Mouse (Mus musculus): ENCODE results near the gene Sprr3. TPM values are rescaled to one million over a fixed set of nuclear protein-coding genes. Genes with fewer than 3 reads are reported as not detected.

Sprr3 gene
- polyA plus RNA-seq, 1 experiment = not detected

GRCm38 (mm10) chr3:92455151-92455550 is 3.4 kb downstream of the Sprr3 start:
- no peaks in the 10 kb centered on the region for H3K27me3 ChIP-seq (replicated peaks)
- no peaks in the 10 kb centered on the region for H3K9me3 ChIP-seq
- H3K4me3 ChIP-seq (replicated peaks) = no peak overlapping the region
- TF ChIP-seq GATA1 (IDR thresholded peaks at IDR 0.05; ENCODE audit: borderline replicate concordance, low read length) = no peak
- no peak for TF ChIP-seq FLI1 (IDR thresholded peaks at IDR 0.05; ENCODE audit: low read length)
- no peaks in the 10 kb centered on the region for H3K36me3 ChIP-seq (replicated peaks; ENCODE audit: low read length)
- H3K4me1 ChIP-seq = no peaks in the 10 kb centered on the region

GRCm38 (mm10) chr3:92440177-92440576 is 18.3 kb downstream of the Sprr3 start:
- no peaks in the 10 kb centered on the region for H3K36me3 ChIP-seq (replicated peaks; ENCODE audit: low read length)
- no peak overlapping the region for H3K4me3 ChIP-seq (replicated peaks)
- no peaks in the 10 kb centered on the region for H3K4me1 ChIP-seq

GRCm38 (mm10) chr3:92438689-92439088 is 19.8 kb downstream of the Sprr3 start, which contains the start of gene Sprr1b:
Sprr1b (minus strand) TSS chr3:92438789.
- Histone ChIP-seq H3K4me3 (replicated peaks) (no peak within 1 kb of the TSS), H3K9me3 (no peaks in the 10 kb centered on the region), H3K4me1 (no peaks in the 10 kb centered on the region), H3K27me3 (replicated peaks) (no peaks in the 10 kb centered on the region), H3K36me3 (replicated peaks; ENCODE audit: low read length) (no peaks in the 10 kb centered on the region)
- no peak for TF ChIP-seq FLI1 (IDR thresholded peaks at IDR 0.05; ENCODE audit: low read length)
- no peak for TF ChIP-seq GATA1 (IDR thresholded peaks at IDR 0.05; ENCODE audit: borderline replicate concordance, low read length)

More at GRCm38 (mm10) chr3:92440177-92440576, 18.3 kb downstream of the Sprr3 start:
- TF ChIP-seq FLI1 (IDR thresholded peaks at IDR 0.05; ENCODE audit: low read length) (no peak), GATA1 (IDR thresholded peaks at IDR 0.05; ENCODE audit: borderline replicate concordance, low read length) (no peak)
- Histone ChIP-seq H3K9me3 (no peaks in the 10 kb centered on the region), H3K27me3 (replicated peaks) (no peaks in the 10 kb centered on the region)

- H3K4me3 ChIP-seq (replicated peaks) = no peak within 1 kb of the TSS
- TF ChIP-seq FLI1 (IDR thresholded peaks at IDR 0.05; ENCODE audit: low read length) (no peak), GATA1 (IDR thresholded peaks at IDR 0.05; ENCODE audit: borderline replicate concordance, low read length) (no peak)
- peaks cover 9% of the 10 kb centered on the region; the same call in 1 of the 2 replicates for H3K9me3 ChIP-seq
- H3K36me3 ChIP-seq (replicated peaks; ENCODE audit: low read length) = no peaks in the 10 kb centered on the region
- H3K27me3 ChIP-seq (replicated peaks) = no peaks in the 10 kb centered on the region
- H3K4me1 ChIP-seq = no peaks in the 10 kb centered on the region
These were observed 26.2 kb downstream of the Sprr3 start, which contains the start of gene Sprr2k for GRCm38 (mm10) chr3:92432282-92432681. Sprr2k (plus strand) TSS chr3:92432582.

GRCm38 (mm10) chr3:92429323-92429722 is 29.2 kb downstream of the Sprr3 start, which contains the start of gene Gm9774:
Gm9774 (minus strand) TSS chr3:92429423.
- Histone ChIP-seq H3K9me3 (peaks cover 9% of the 10 kb centered on the region; the same call in 1 of the 2 replicates), H3K4me3 (replicated peaks) (no peak within 1 kb of the TSS), H3K27me3 (replicated peaks) (no peaks in the 10 kb centered on the region), H3K4me1 (no peaks in the 10 kb centered on the region), H3K36me3 (replicated peaks; ENCODE audit: low read length) (no peaks in the 10 kb centered on the region)
- TF ChIP-seq FLI1 (IDR thresholded peaks at IDR 0.05; ENCODE audit: low read length) (no peak), GATA1 (IDR thresholded peaks at IDR 0.05; ENCODE audit: borderline replicate concordance, low read length) (no peak)

- Histone ChIP-seq H3K4me3 (replicated peaks) (no peak within 1 kb of the TSS), H3K27me3 (replicated peaks) (no peaks in the 10 kb centered on the region), H3K9me3 (no peaks in the 10 kb centered on the region), H3K36me3 (replicated peaks; ENCODE audit: low read length) (no peaks in the 10 kb centered on the region), H3K4me1 (no peaks in the 10 kb centered on the region)
- TF ChIP-seq GATA1 (IDR thresholded peaks at IDR 0.05; ENCODE audit: borderline replicate concordance, low read length) (no peak), FLI1 (IDR thresholded peaks at IDR 0.05; ENCODE audit: low read length) (no peak)
These were observed 40.7 kb downstream of the Sprr3 start, which contains the start of gene Sprr2j-ps for GRCm38 (mm10) chr3:92417782-92418181. Sprr2j-ps (plus strand) TSS chr3:92418082.

- Histone ChIP-seq H3K4me1 (no peaks in the 10 kb centered on the region), H3K4me3 (replicated peaks) (no peak within 1 kb of the TSS), H3K9me3 (peaks cover 4% of the 10 kb centered on the region; the same call in 1 of the 2 replicates), H3K36me3 (replicated peaks; ENCODE audit: low read length) (no peaks in the 10 kb centered on the region), H3K27me3 (replicated peaks) (no peaks in the 10 kb centered on the region)
- no peak for TF ChIP-seq GATA1 (IDR thresholded peaks at IDR 0.05; ENCODE audit: borderline replicate concordance, low read length)
- TF ChIP-seq FLI1 (IDR thresholded peaks at IDR 0.05; ENCODE audit: low read length) = no peak
These were observed 50.8 kb downstream of the Sprr3 start, which contains the start of gene Sprr2i for GRCm38 (mm10) chr3:92407691-92408090. Sprr2i (plus strand) TSS chr3:92407991.

Other genes with a start within 250 kb of the Sprr3 start
- gene Sprr2a1, start 242.9 kb downstream of the Sprr3 start, polyA plus RNA-seq (2012; ENCODE audit: insufficient read depth, low replicate concordance) = not detected in 2 replicates
- not detected in 2 replicates for gene Sprr2a2, start 242.8 kb downstream of the Sprr3 start, polyA plus RNA-seq (2012; ENCODE audit: insufficient read depth, low replicate concordance)
- gene Sprr2a3, start 173.3 kb downstream of the Sprr3 start, polyA plus RNA-seq (2012; ENCODE audit: insufficient read depth, low replicate concordance) = not detected in 2 replicates
- gene Sprr2b, start 142.1 kb downstream of the Sprr3 start, polyA plus RNA-seq (2012; ENCODE audit: insufficient read depth, low replicate concordance) = not detected in 2 replicates
- gene Sprr2d, start 119.6 kb downstream of the Sprr3 start, polyA plus RNA-seq (2012; ENCODE audit: insufficient read depth, low replicate concordance) = not detected in 2 replicates
- not detected in 2 replicates for gene Sprr2e, start 106.6 kb downstream of the Sprr3 start, polyA plus RNA-seq (2012; ENCODE audit: insufficient read depth, low replicate concordance)
- not detected in 2 replicates for gene Sprr2f, start 93.5 kb downstream of the Sprr3 start, polyA plus RNA-seq (2012; ENCODE audit: insufficient read depth, low replicate concordance)
- not detected in 2 replicates for gene Sprr2h, start 73.0 kb downstream of the Sprr3 start, polyA plus RNA-seq (2012; ENCODE audit: insufficient read depth, low replicate concordance)
- gene Sprr2i, start 50.7 kb downstream of the Sprr3 start, polyA plus RNA-seq (2012; ENCODE audit: insufficient read depth, low replicate concordance) = not detected in 2 replicates
- gene Sprr2j-ps, start 40.6 kb downstream of the Sprr3 start, polyA plus RNA-seq (2012; ENCODE audit: insufficient read depth, low replicate concordance) = not detected in 2 replicates
- gene Gm9774, start 29.3 kb downstream of the Sprr3 start, polyA plus RNA-seq (2012; ENCODE audit: insufficient read depth, low replicate concordance) = 10.6 and 37.8 TPM in 2 replicates
- gene Sprr2k, start 26.1 kb downstream of the Sprr3 start, polyA plus RNA-seq (2012; ENCODE audit: insufficient read depth, low replicate concordance) = not detected in 2 replicates
- gene Sprr1b, start 19.9 kb downstream of the Sprr3 start, polyA plus RNA-seq (2012; ENCODE audit: insufficient read depth, low replicate concordance) = not detected in 2 replicates
- not detected in 2 replicates for gene Sprr1a, start 27.2 kb upstream of the Sprr3 start, polyA plus RNA-seq (2012; ENCODE audit: insufficient read depth, low replicate concordance)
- gene Sprr4, start 41.8 kb upstream of the Sprr3 start, polyA plus RNA-seq (2012; ENCODE audit: insufficient read depth, low replicate concordance) = not detected in 2 replicates
- gene 2310046K23Rik, start 75.8 kb upstream of the Sprr3 start, polyA plus RNA-seq (2012; ENCODE audit: insufficient read depth, low replicate concordance) = not detected in 2 replicates
- gene Ivl, start 115.0 kb upstream of the Sprr3 start, polyA plus RNA-seq (2012; ENCODE audit: insufficient read depth, low replicate concordance) = not detected in 2 replicates
- not detected in 2 replicates for gene Smcp, start 130.3 kb upstream of the Sprr3 start, polyA plus RNA-seq (2012; ENCODE audit: insufficient read depth, low replicate concordance)
- gene 2210017I01Rik, start 148.8 kb upstream of the Sprr3 start, polyA plus RNA-seq (2012; ENCODE audit: insufficient read depth, low replicate concordance) = not detected in 2 replicates
- gene Lce6a, start 162.9 kb upstream of the Sprr3 start, polyA plus RNA-seq (2012; ENCODE audit: insufficient read depth, low replicate concordance) = not detected in 2 replicates
- not detected in 2 replicates for gene Lce1a1, start 189.6 kb upstream of the Sprr3 start, polyA plus RNA-seq (2012; ENCODE audit: insufficient read depth, low replicate concordance)
- gene Lce1b, start 198.2 kb upstream of the Sprr3 start, polyA plus RNA-seq (2012; ENCODE audit: insufficient read depth, low replicate concordance) = not detected in 2 replicates
- not detected in 2 replicates for gene Lce1a2, start 211.6 kb upstream of the Sprr3 start, polyA plus RNA-seq (2012; ENCODE audit: insufficient read depth, low replicate concordance)
- not detected in 2 replicates for gene Lce1c, start 220.5 kb upstream of the Sprr3 start, polyA plus RNA-seq (2012; ENCODE audit: insufficient read depth, low replicate concordance)
- gene Lce1d, start 228.5 kb upstream of the Sprr3 start, polyA plus RNA-seq (2012; ENCODE audit: insufficient read depth, low replicate concordance) = not detected in 2 replicates